28 mouse cellular contexts compared by ENCODE assay signal in the genomic region with DNA sequence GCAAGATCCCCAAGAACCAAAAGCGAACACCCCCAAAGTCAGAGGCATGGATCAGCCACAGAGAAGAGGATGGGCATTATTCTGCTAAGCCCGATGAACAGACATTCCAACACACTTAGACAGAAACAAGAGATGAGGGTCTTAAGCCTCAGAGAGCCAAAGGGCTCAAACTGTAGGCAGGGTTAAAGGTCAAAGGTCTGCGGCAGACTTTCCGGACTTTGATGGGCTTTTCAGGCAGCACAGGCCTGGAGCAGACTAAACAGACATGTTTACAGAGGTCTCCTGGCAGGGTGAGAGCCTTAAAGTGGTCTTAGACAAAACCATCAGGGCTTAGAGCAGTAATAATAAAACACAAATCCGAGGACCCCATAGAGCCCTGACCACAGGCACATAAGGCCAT.
DNase-seq lines count a peak whose midpoint lies in the region; ATAC-seq and TF ChIP-seq lines count a peak whose summit lies in the region.
"Had no signal": no experiment of that assay in that cellular context is flagged by ENCODE, and none has a peak within 500 bp of the region (broad histone marks: within the 10 kb centered on the region; RNA-seq: fewer than 3 reads in every experiment).

No protein-coding gene starts in this region.

- H3K36me3 ChIP-seq in hindbrain, embryonic 10.5 days, result peaks cover 81% of the 10 kb centered on the region
- no peaks in the 10 kb centered on the region for H3K36me3 ChIP-seq in hindbrain, postnatal 0 days (ENCODE audit: insufficient read depth, low read length)
- peaks cover 23% of the 10 kb centered on the region for H3K36me3 ChIP-seq in limb, embryonic 10.5 days
- H3K36me3 ChIP-seq in midbrain, embryonic 16.5 days (ENCODE audit: control insufficient read depth, insufficient read depth, low read length), result no peaks in the 10 kb centered on the region
- H3K36me3 ChIP-seq: embryonic facial prominence, embryonic 13.5 days; forebrain, embryonic 12.5 days; forebrain, embryonic 15.5 days; G1E; heart, embryonic 12.5 days; heart, embryonic 15.5 days had no signal

- H3K27me3 ChIP-seq in hindbrain, embryonic 10.5 days (ENCODE audit: insufficient read depth, poor library complexity, severe bottlenecking), result no peaks in the 10 kb centered on the region
- no peaks in the 10 kb centered on the region for H3K27me3 ChIP-seq in hindbrain, postnatal 0 days (ENCODE audit: insufficient read depth, low read length)
- no peaks in the 10 kb centered on the region for H3K27me3 ChIP-seq in limb, embryonic 10.5 days (ENCODE audit: low read depth, poor library complexity, severe bottlenecking)
- no peaks in the 10 kb centered on the region for H3K27me3 ChIP-seq in midbrain, embryonic 16.5 days (ENCODE audit: control insufficient read depth, insufficient read depth, low read depth, low read length)
- H3K27me3 ChIP-seq: CH12.LX; embryonic facial prominence, embryonic 13.5 days; forebrain, embryonic 12.5 days; forebrain, embryonic 15.5 days; heart, embryonic 12.5 days; heart, embryonic 15.5 days had no signal

- H3K4me3 ChIP-seq in hindbrain, embryonic 10.5 days, result no peak overlapping the region
- no peak overlapping the region for H3K4me3 ChIP-seq in hindbrain, postnatal 0 days (ENCODE audit: low read length)
- H3K4me3 ChIP-seq in limb, embryonic 10.5 days, result no peak overlapping the region
- no peak overlapping the region for H3K4me3 ChIP-seq in midbrain, embryonic 16.5 days (ENCODE audit: low read depth, low read length)
- H3K4me3 ChIP-seq: embryonic facial prominence, embryonic 10.5 days; embryonic facial prominence, embryonic 13.5 days; erythroblast, embryonic 14.5 days; forebrain, embryonic 12.5 days; forebrain, embryonic 15.5 days; heart, embryonic 12.5 days; heart, embryonic 15.5 days had no signal

- H3K9me3 ChIP-seq in hindbrain, embryonic 10.5 days, result no peaks in the 10 kb centered on the region
- no peaks in the 10 kb centered on the region for H3K9me3 ChIP-seq in hindbrain, postnatal 0 days (ENCODE audit: low read length)
- no peaks in the 10 kb centered on the region for H3K9me3 ChIP-seq in limb, embryonic 10.5 days (replicated peaks)
- H3K9me3 ChIP-seq in midbrain, embryonic 16.5 days (replicated peaks; ENCODE audit: control insufficient read depth, low read length, poor library complexity, severe bottlenecking), result no peaks in the 10 kb centered on the region
- H3K9me3 ChIP-seq: embryonic facial prominence, embryonic 10.5 days; embryonic facial prominence, embryonic 13.5 days; forebrain, embryonic 12.5 days; forebrain, embryonic 15.5 days; G1E; heart, embryonic 12.5 days; heart, embryonic 15.5 days had no signal

- no peak overlapping the region for H3K4me2 ChIP-seq in hindbrain, postnatal 0 days (ENCODE audit: low read depth, low read length)
- H3K4me2 ChIP-seq in midbrain, embryonic 16.5 days (ENCODE audit: low read length), result no peak overlapping the region
- H3K4me2 ChIP-seq: embryonic facial prominence, embryonic 13.5 days; forebrain, embryonic 12.5 days; forebrain, embryonic 15.5 days; heart, embryonic 12.5 days; heart, embryonic 15.5 days; hindbrain, embryonic 14.5 days had no signal

- WGBS in hindbrain, embryonic 10.5 days, result 37% methylated on average over 5 of the region's 5 CpGs
- WGBS in hindbrain, postnatal 0 days, result 61% methylated on average over 5 of the region's 5 CpGs
- 30% methylated on average over 5 of the region's 5 CpGs for WGBS in limb, embryonic 10.5 days
- WGBS in midbrain, embryonic 16.5 days, result 22% methylated on average over 5 of the region's 5 CpGs

- no peak for ATAC-seq in hindbrain, postnatal 0 days
- no peak for ATAC-seq in midbrain, embryonic 16.5 days
- ATAC-seq: forebrain, embryonic 15.5 days; Patski had no signal

- peaks cover 71% of the 10 kb centered on the region for H3K4me1 ChIP-seq in hindbrain, embryonic 10.5 days (replicated peaks)
- H3K4me1 ChIP-seq in hindbrain, postnatal 0 days (ENCODE audit: insufficient read depth, low read length), result no peaks in the 10 kb centered on the region
- peaks cover 68% of the 10 kb centered on the region for H3K4me1 ChIP-seq in limb, embryonic 10.5 days
- H3K4me1 ChIP-seq in midbrain, embryonic 16.5 days (ENCODE audit: control insufficient read depth, insufficient read depth, low read length), result no peaks in the 10 kb centered on the region

- H3K27ac ChIP-seq in hindbrain, embryonic 10.5 days, result peak overlapping the region; percentile 67
- H3K27ac ChIP-seq in hindbrain, postnatal 0 days, result no peak overlapping the region
- peak overlapping the region; percentile 54; the same call in 1 of the 2 replicates for H3K27ac ChIP-seq in limb, embryonic 10.5 days
- no peak overlapping the region for H3K27ac ChIP-seq in midbrain, embryonic 16.5 days (ENCODE audit: low read length)
- H3K27ac ChIP-seq: embryonic facial prominence, embryonic 10.5 days; embryonic facial prominence, embryonic 13.5 days; forebrain, embryonic 12.5 days; forebrain, embryonic 15.5 days; heart, embryonic 15.5 days; hindbrain, embryonic 14.5 days had no signal

- no peak for TF ChIP-seq CTCF in hindbrain, postnatal 0 days (IDR thresholded peaks at IDR 0.05; ENCODE audit: low read depth)

- no peak overlapping the region for H3K9ac ChIP-seq in hindbrain, postnatal 0 days (replicated peaks; ENCODE audit: low read length)
- H3K9ac ChIP-seq in midbrain, embryonic 16.5 days (ENCODE audit: low read depth, low read length), result no peak overlapping the region
- H3K9ac ChIP-seq: embryonic facial prominence, embryonic 13.5 days; forebrain, embryonic 12.5 days; forebrain, embryonic 15.5 days; heart, embryonic 12.5 days; heart, embryonic 15.5 days; hindbrain, embryonic 14.5 days had no signal

- no peak for DNase-seq in hindbrain, embryonic 10.5 days (ENCODE audit: low spot score)
- no peak for DNase-seq in hindbrain, postnatal 0 days (ENCODE audit: low spot score)
- peak; percentile 75 for DNase-seq in embryo, embryonic 10.5 days (ENCODE audit: low spot score)
- DNase-seq in limb, embryonic 10.5 days (ENCODE audit: low spot score), result no peak
- no peak for DNase-seq in thymus, postnatal 14 days
- no peak for DNase-seq in cerebellum, adult 18-20 months
- DNase-seq: adrenal gland, postnatal 10 days; adrenal gland, postnatal 36 days; B cell, adult 2 months; cerebellum, adult 2 months; cerebellum, adult 9-11 months; cerebellum, postnatal 25 days; gastrocnemius, postnatal 10 days; gastrocnemius, postnatal 36 days; heart, postnatal 10 days; heart, postnatal 36 days had no signal

Comparison
In these comparisons a context has a peak if more than half of its experiments do, and no peak if none do; other contexts are left out.
1. H3K27ac ChIP-seq: peak in hindbrain, embryonic 10.5 days (single experiment) and limb, embryonic 10.5 days (single experiment); none in hindbrain, postnatal 0 days (single experiment) and midbrain, embryonic 16.5 days (single experiment).